Mouse (Mus musculus): ENCODE measurements around the gene Col15a1.

Gene Col15a1

GRCm38 (mm10) chr4:47351386-47352049 is 143.6 kb downstream of the Col15a1 start:
- DNase-seq (ENCODE audit: extremely low spot score) = peak; percentile 64

- peak; percentile 63 for DNase-seq (ENCODE audit: extremely low spot score)
These were observed 144.2 kb downstream of the Col15a1 start for GRCm38 (mm10) chr4:47352061-47352661.

GRCm38 (mm10) chr4:47352803-47353388 is 144.9 kb downstream of the Col15a1 start, which contains the start of gene Tgfbr1:
Tgfbr1 (plus strand) TSS chr4:47353222.
- DNase-seq (ENCODE audit: extremely low spot score) = peak; percentile 99

GRCm38 (mm10) chr4:47353416-47354111 is 145.6 kb downstream of the Col15a1 start:
- peak; percentile 54 for DNase-seq (ENCODE audit: extremely low spot score)

- no peak for DNase-seq (ENCODE audit: extremely low spot score)
These were observed 146.3 kb downstream of the Col15a1 start for GRCm38 (mm10) chr4:47354304-47354703.

GRCm38 (mm10) chr4:47362662-47363061 is 154.7 kb downstream of the Col15a1 start:
- DNase-seq (ENCODE audit: extremely low spot score) = no peak

Data from embryo, embryonic 9.5 days (tissue).